Mouse (Mus musculus): ENCODE measurements at regions not wholly inside any gene's neighbourhood (a gene's known extent, or its start where the extent isn't known, plus 50 kb on each side); places are given as distances from the start of the nearest gene placed in this dataset.

- DNase-seq (ENCODE audit: low spot score in 2 of 2) = no peak
These were observed 118.7 kb downstream of the Foxa2 start for GRCm38 (mm10) chr2:147927792-147928670.

- no peak for DNase-seq (ENCODE audit: low spot score in 2 of 2)
These were observed 119.9 kb downstream of the Foxa2 start for GRCm38 (mm10) chr2:147926861-147927260.

- DNase-seq (ENCODE audit: low spot score in 2 of 2) = no peak
These were observed 139.4 kb downstream of the Foxa2 start for GRCm38 (mm10) chr2:147907341-147907740.

- DNase-seq (ENCODE audit: low spot score in 2 of 2) = no peak
These were observed 140.7 kb downstream of the Foxa2 start for GRCm38 (mm10) chr2:147905759-147906740.

GRCm38 (mm10) chr2:147905118-147905517 is 141.7 kb downstream of the Foxa2 start:
- no peak for DNase-seq (ENCODE audit: low spot score in 2 of 2)

- no peak for DNase-seq (ENCODE audit: low spot score in 2 of 2)
These were observed 147.5 kb downstream of the Foxa2 start for GRCm38 (mm10) chr2:147899236-147899635.

GRCm38 (mm10) chr2:147895691-147896090 is 151.1 kb downstream of the Foxa2 start:
- peak in 1 of 2 experiments; percentile 20 for DNase-seq (ENCODE audit: low spot score in 2 of 2)

GRCm38 (mm10) chr2:147894213-147894612 is 152.6 kb downstream of the Foxa2 start:
- DNase-seq (ENCODE audit: low spot score in 2 of 2) = no peak

- no peak for DNase-seq (ENCODE audit: low spot score in 2 of 2)
These were observed 160.6 kb downstream of the Foxa2 start for GRCm38 (mm10) chr2:147886191-147886590.

- no peak for DNase-seq (ENCODE audit: low spot score in 2 of 2)
These were observed 168.9 kb downstream of the Foxa2 start for GRCm38 (mm10) chr2:147877907-147878306.

- no peak for DNase-seq (ENCODE audit: low spot score in 2 of 2)
These were observed 169.2 kb downstream of the Foxa2 start for GRCm38 (mm10) chr2:147877543-147877904.

GRCm38 (mm10) chr2:147876708-147877542 is 169.8 kb downstream of the Foxa2 start:
- DNase-seq (ENCODE audit: low spot score in 2 of 2) = no peak

GRCm38 (mm10) chr2:147872972-147873371 is 173.8 kb downstream of the Foxa2 start:
- DNase-seq (ENCODE audit: low spot score in 2 of 2) = no peak

- DNase-seq (ENCODE audit: low spot score in 2 of 2) = no peak
These were observed 195.5 kb downstream of the Foxa2 start for GRCm38 (mm10) chr2:147851186-147851802.

- no peak for DNase-seq (ENCODE audit: low spot score in 2 of 2)
These were observed 199.6 kb downstream of the Foxa2 start for GRCm38 (mm10) chr2:147846968-147847749.

GRCm38 (mm10) chr2:147845256-147845655 is 201.5 kb downstream of the Foxa2 start:
- DNase-seq (ENCODE audit: low spot score in 2 of 2) = no peak

GRCm38 (mm10) chr2:147840936-147841335 is 205.8 kb downstream of the Foxa2 start:
- no peak for DNase-seq (ENCODE audit: low spot score in 2 of 2)

- DNase-seq (ENCODE audit: low spot score in 2 of 2) = no peak
These were observed 208.2 kb downstream of the Foxa2 start for GRCm38 (mm10) chr2:147838613-147839012.

GRCm38 (mm10) chr2:147830551-147830950 is 216.2 kb downstream of the Foxa2 start:
- DNase-seq (ENCODE audit: low spot score in 2 of 2) = no peak

GRCm38 (mm10) chr2:147816951-147817350 is 229.8 kb downstream of the Foxa2 start:
- DNase-seq (ENCODE audit: low spot score in 2 of 2) = no peak
